Mouse (Mus musculus): Measurements from ENCODE around the gene Tnfrsf11a. TPM values are rescaled to one million over a fixed set of nuclear protein-coding genes. Genes with fewer than 3 reads are reported as not detected.

The Tnfrsf11a gene
- polyA plus RNA-seq, 1 experiment, result 0.16 TPM

DNA sequence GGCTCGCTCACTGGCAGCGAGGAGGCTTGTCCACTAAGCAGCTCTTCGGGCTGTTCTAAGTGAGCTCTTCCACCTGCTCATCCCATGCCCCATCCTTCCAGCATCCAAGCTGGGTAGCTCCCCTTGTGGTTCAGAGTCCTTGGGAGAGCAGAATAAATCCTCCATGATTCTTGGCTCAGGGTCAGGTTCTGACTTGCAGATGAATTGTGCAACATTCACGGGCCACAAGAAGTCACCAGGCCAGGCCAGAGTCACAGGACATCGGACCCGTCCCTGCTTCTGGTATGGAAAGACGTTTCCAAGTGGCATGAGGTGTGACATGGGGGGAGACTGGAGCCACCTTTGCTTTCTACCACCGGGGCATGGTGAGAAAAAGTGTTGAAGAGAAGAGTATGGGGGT is 68.3 kb downstream of the Tnfrsf11a start:
- no peaks in the 10 kb centered on the region for H3K79me3 ChIP-seq (ENCODE audit: low read depth)
- H3K36me3 ChIP-seq (ENCODE audit: control insufficient read depth, insufficient read depth), result no peaks in the 10 kb centered on the region
- H3K79me2 ChIP-seq (ENCODE audit: control insufficient read depth, insufficient read depth), result no peaks in the 10 kb centered on the region
- no peak overlapping the region for H3ac ChIP-seq (ENCODE audit: control insufficient read depth, insufficient read length, low read depth)
- no peaks in the 10 kb centered on the region for H3K27me3 ChIP-seq (ENCODE audit: control insufficient read depth, insufficient read depth, insufficient read length)
- TF ChIP-seq MYOG (IDR thresholded peaks at IDR 0.05; ENCODE audit: control insufficient read depth, extremely low read depth, insufficient read length), result no peak
- TF ChIP-seq MAX (IDR thresholded peaks at IDR 0.05), result no peak
- TF ChIP-seq CEBPB (IDR thresholded peaks at IDR 0.05; ENCODE audit: low read depth), result peak; percentile 37
- no peak for TF ChIP-seq CTCF (IDR thresholded peaks at IDR 0.05; ENCODE audit: control insufficient read depth, insufficient read depth, insufficient read length)
- no peak for TF ChIP-seq USF1 (IDR thresholded peaks at IDR 0.05; ENCODE audit: low read depth)
- no peak overlapping the region for H3K4me3 ChIP-seq (ENCODE audit: insufficient read depth, poor library complexity, severe bottlenecking)

DNA sequence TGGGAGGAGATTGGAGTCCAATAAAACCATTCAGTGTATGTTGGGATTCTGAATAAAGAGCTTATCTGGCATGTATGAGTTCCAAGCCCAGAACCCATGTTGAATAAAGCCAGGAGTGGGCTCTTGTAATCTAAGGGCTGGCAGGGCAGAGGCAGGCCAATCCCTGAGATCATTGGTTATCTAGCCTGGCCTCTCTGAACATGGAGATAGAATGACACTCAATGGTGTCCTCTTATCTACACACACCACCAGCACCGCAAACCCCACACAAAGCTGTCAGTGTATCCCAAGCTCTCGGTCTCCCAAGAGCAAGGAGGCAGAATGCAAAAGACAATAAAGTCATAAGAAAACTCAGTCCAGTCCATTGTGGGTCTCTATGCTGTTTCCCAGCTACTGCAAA is 70.8 kb downstream of the Tnfrsf11a start:
- Histone ChIP-seq H3K79me3 (ENCODE audit: low read depth) (no peaks in the 10 kb centered on the region), H3ac (ENCODE audit: control insufficient read depth, insufficient read length, low read depth) (no peak overlapping the region), H3K36me3 (ENCODE audit: control insufficient read depth, insufficient read depth) (no peaks in the 10 kb centered on the region), H3K79me2 (ENCODE audit: control insufficient read depth, insufficient read depth) (no peaks in the 10 kb centered on the region), H3K4me3 (ENCODE audit: insufficient read depth, poor library complexity, severe bottlenecking) (no peak overlapping the region), H3K27me3 (ENCODE audit: control insufficient read depth, insufficient read depth, insufficient read length) (no peaks in the 10 kb centered on the region)
- TF ChIP-seq MYOD1 (IDR thresholded peaks at IDR 0.05; ENCODE audit: control insufficient read depth, insufficient read length, low read depth) (no peak), MYOG (IDR thresholded peaks at IDR 0.05; ENCODE audit: control insufficient read depth, extremely low read depth, insufficient read length) (no peak), CTCF (IDR thresholded peaks at IDR 0.05; ENCODE audit: control insufficient read depth, insufficient read depth, insufficient read length) (no peak)

GRCm38 (mm10) chr1:105859740-105860139 is 79.2 kb downstream of the Tnfrsf11a start:
- no peaks in the 10 kb centered on the region for H3K27me3 ChIP-seq (ENCODE audit: control insufficient read depth, insufficient read depth, insufficient read length)
- no peaks in the 10 kb centered on the region for H3K36me3 ChIP-seq (ENCODE audit: control insufficient read depth, insufficient read depth)
- H3K4me3 ChIP-seq (ENCODE audit: insufficient read depth, poor library complexity, severe bottlenecking), result no peak overlapping the region
- TF ChIP-seq CTCF (IDR thresholded peaks at IDR 0.05; ENCODE audit: control insufficient read depth, insufficient read depth, insufficient read length) (no peak), MAX (IDR thresholded peaks at IDR 0.05) (no peak), MYOG (IDR thresholded peaks at IDR 0.05; ENCODE audit: control insufficient read depth, extremely low read depth, insufficient read length) (no peak), CEBPB (IDR thresholded peaks at IDR 0.05; ENCODE audit: low read depth) (no peak), MYOD1 (IDR thresholded peaks at IDR 0.05; ENCODE audit: control insufficient read depth, insufficient read length, low read depth) (no peak), USF1 (IDR thresholded peaks at IDR 0.05; ENCODE audit: low read depth) (no peak), FOSL1 (IDR thresholded peaks at IDR 0.05; ENCODE audit: insufficient read depth, low read length, poor library complexity, severe bottlenecking) (no peak)
- no peaks in the 10 kb centered on the region for H3K79me2 ChIP-seq (ENCODE audit: control insufficient read depth, insufficient read depth)
- no peak overlapping the region for H3ac ChIP-seq (ENCODE audit: control insufficient read depth, insufficient read length, low read depth)
- H3K79me3 ChIP-seq (ENCODE audit: low read depth), result no peaks in the 10 kb centered on the region

DNA sequence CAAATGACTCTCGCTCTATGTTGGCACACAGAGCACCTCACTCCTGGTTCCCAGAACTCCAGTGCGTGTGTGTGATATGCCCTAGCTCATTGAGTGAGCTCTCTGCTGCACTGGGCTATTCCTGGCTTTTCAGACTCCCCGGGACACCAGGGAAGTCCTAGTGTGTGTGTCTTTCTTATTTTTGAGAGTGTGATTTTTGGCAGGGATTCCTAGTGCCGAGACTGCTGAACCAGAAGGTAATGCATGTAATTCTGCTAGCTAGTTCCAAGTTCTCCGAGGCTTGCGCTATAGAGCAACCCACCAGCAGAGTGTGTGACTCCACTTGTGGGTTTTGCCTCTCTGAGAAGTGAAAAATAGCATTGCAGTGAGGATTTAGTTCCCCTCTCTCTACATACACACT is 96.1 kb downstream of the Tnfrsf11a start:
- Histone ChIP-seq H3K79me3 (ENCODE audit: low read depth) (no peaks in the 10 kb centered on the region), H3K27me3 (ENCODE audit: control insufficient read depth, insufficient read depth, insufficient read length) (no peaks in the 10 kb centered on the region), H3ac (ENCODE audit: control insufficient read depth, insufficient read length, low read depth) (no peak overlapping the region), H3K4me3 (ENCODE audit: insufficient read depth, poor library complexity, severe bottlenecking) (no peak overlapping the region), H3K79me2 (ENCODE audit: control insufficient read depth, insufficient read depth) (no peaks in the 10 kb centered on the region), H3K36me3 (ENCODE audit: control insufficient read depth, insufficient read depth) (no peaks in the 10 kb centered on the region)
- TF ChIP-seq MYOD1 (IDR thresholded peaks at IDR 0.05; ENCODE audit: control insufficient read depth, insufficient read length, low read depth) (no peak), CTCF (IDR thresholded peaks at IDR 0.05; ENCODE audit: control insufficient read depth, insufficient read depth, insufficient read length) (no peak), MAX (IDR thresholded peaks at IDR 0.05) (no peak), USF1 (IDR thresholded peaks at IDR 0.05; ENCODE audit: low read depth) (no peak), CEBPB (IDR thresholded peaks at IDR 0.05; ENCODE audit: low read depth) (no peak), FOSL1 (IDR thresholded peaks at IDR 0.05; ENCODE audit: insufficient read depth, low read length, poor library complexity, severe bottlenecking) (no peak), MYOG (IDR thresholded peaks at IDR 0.05; ENCODE audit: control insufficient read depth, extremely low read depth, insufficient read length) (no peak)

DNA sequence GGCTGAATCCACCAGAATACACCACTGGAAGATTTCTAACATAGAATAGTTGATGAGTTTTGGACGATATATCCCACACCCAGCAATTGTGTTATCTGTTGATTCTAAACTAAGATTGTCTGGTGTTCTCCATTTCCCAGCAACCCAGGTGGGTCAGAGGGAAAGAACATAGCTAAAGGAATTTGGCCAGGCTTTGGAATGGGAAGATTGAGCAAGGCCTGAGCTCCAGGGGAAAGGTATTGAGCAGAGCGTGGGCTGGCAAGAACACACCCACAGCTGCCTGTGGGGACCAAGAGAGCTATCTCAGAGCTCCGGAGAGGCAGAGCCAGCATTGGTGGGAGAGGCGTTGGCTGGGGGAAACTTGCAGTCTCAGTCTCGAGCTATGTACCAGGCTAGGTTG is 97.3 kb downstream of the Tnfrsf11a start:
- Histone ChIP-seq H3K79me2 (ENCODE audit: control insufficient read depth, insufficient read depth) (no peaks in the 10 kb centered on the region), H3ac (ENCODE audit: control insufficient read depth, insufficient read length, low read depth) (no peak overlapping the region), H3K27me3 (ENCODE audit: control insufficient read depth, insufficient read depth, insufficient read length) (no peaks in the 10 kb centered on the region), H3K36me3 (ENCODE audit: control insufficient read depth, insufficient read depth) (no peaks in the 10 kb centered on the region), H3K4me3 (ENCODE audit: insufficient read depth, poor library complexity, severe bottlenecking) (no peak overlapping the region), H3K79me3 (ENCODE audit: low read depth) (no peaks in the 10 kb centered on the region)
- TF ChIP-seq MYOG (IDR thresholded peaks at IDR 0.05; ENCODE audit: control insufficient read depth, extremely low read depth, insufficient read length), result no peak
- no peak for TF ChIP-seq FOSL1 (IDR thresholded peaks at IDR 0.05; ENCODE audit: insufficient read depth, low read length, poor library complexity, severe bottlenecking)
- no peak for TF ChIP-seq MAX (IDR thresholded peaks at IDR 0.05)
- TF ChIP-seq CEBPB (IDR thresholded peaks at IDR 0.05; ENCODE audit: low read depth), result no peak
- no peak for TF ChIP-seq MYOD1 (IDR thresholded peaks at IDR 0.05; ENCODE audit: control insufficient read depth, insufficient read length, low read depth)
- no peak for TF ChIP-seq USF1 (IDR thresholded peaks at IDR 0.05; ENCODE audit: low read depth)
- TF ChIP-seq CTCF (IDR thresholded peaks at IDR 0.05; ENCODE audit: control insufficient read depth, insufficient read depth, insufficient read length), result no peak

DNA sequence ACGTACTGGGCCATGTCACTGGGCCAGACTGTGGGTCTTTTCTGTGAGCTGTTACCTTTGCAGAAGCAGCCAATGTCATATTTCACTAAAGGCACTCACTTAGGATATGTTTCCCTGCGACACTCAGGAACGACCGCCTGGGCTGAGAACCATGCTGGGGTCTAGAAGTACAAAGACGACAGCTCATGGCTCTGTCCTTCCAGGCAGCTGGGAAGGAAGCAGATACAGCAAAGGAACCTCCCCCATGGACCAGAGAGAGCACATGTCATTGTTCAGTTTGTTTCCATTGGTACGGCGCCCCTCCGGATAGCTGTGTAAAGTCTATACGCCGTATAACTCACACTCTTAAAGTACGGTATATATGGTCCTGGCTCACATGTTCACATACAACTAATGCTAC is 97.9 kb downstream of the Tnfrsf11a start:
- no peak for TF ChIP-seq CEBPB (IDR thresholded peaks at IDR 0.05; ENCODE audit: low read depth)
- no peak for TF ChIP-seq USF1 (IDR thresholded peaks at IDR 0.05; ENCODE audit: low read depth)
- TF ChIP-seq CTCF (IDR thresholded peaks at IDR 0.05; ENCODE audit: control insufficient read depth, insufficient read depth, insufficient read length), result no peak
- TF ChIP-seq MYOD1 (IDR thresholded peaks at IDR 0.05; ENCODE audit: control insufficient read depth, insufficient read length, low read depth), result no peak
- TF ChIP-seq MAX (IDR thresholded peaks at IDR 0.05), result no peak
- no peak for TF ChIP-seq MYOG (IDR thresholded peaks at IDR 0.05; ENCODE audit: control insufficient read depth, extremely low read depth, insufficient read length)
- no peak for TF ChIP-seq FOSL1 (IDR thresholded peaks at IDR 0.05; ENCODE audit: insufficient read depth, low read length, poor library complexity, severe bottlenecking)
- Histone ChIP-seq H3K4me3 (ENCODE audit: insufficient read depth, poor library complexity, severe bottlenecking) (no peak overlapping the region), H3K79me3 (ENCODE audit: low read depth) (no peaks in the 10 kb centered on the region), H3K27me3 (ENCODE audit: control insufficient read depth, insufficient read depth, insufficient read length) (no peaks in the 10 kb centered on the region), H3K79me2 (ENCODE audit: control insufficient read depth, insufficient read depth) (no peaks in the 10 kb centered on the region), H3K36me3 (ENCODE audit: control insufficient read depth, insufficient read depth) (no peaks in the 10 kb centered on the region), H3ac (ENCODE audit: control insufficient read depth, insufficient read length, low read depth) (no peak overlapping the region)

Measured in C2C12 (cell line).